Mouse (Mus musculus): ENCODE data around the gene Prrt4.

GRCm38 (mm10) chr6:29146641-29147040, 32.7 kb downstream of the Prrt4 start:
- TF ChIP-seq GATA1 (IDR thresholded peaks at IDR 0.05; ENCODE audit: borderline replicate concordance, low read length) (no peak), CTCF (IDR thresholded peaks at IDR 0.05; ENCODE audit: low read depth, low read length) (no peak), GATA2 (IDR thresholded peaks at IDR 0.05; ENCODE audit: borderline replicate concordance, low read depth, low read length) (no peak)

All from G1E (cell line).